Mouse (Mus musculus) neural tube, embryonic 12.5 days (tissue): Measurements from ENCODE around the gene Gpr87. TPM values are rescaled to one million over a fixed set of nuclear protein-coding genes. Genes with fewer than 3 reads are reported as not detected.

Experiments used
- ATAC-seq: fragments of 200-750 bp; cut with Nextera tagmentation; 2 replicates; pipeline ENCODE4 v1.8.0; 2017; ENCODE audit warnings: low read depth, mild to moderate bottlenecking, moderate TSS enrichment, moderate library complexity; ENCODE audit not compliant: low FRiP score
- H3K27ac ChIP-seq: fragments of 300-500 bp; sonication (generic); 2 replicates; pipeline ENCODE4 v1.5.1; 2016
- H3K27me3 ChIP-seq: fragments of 300-500 bp; sonication (generic); replicated peaks from 2 replicates; pipeline ENCODE4 v1.6.1; 2016; ENCODE audit warnings: mild to moderate bottlenecking
- H3K36me3 ChIP-seq: fragments of 300-500 bp; sonication (generic); 2 replicates; pipeline ENCODE4 v1.6.1; 2016; ENCODE audit warnings: mild to moderate bottlenecking
- H3K4me1 ChIP-seq: fragments of 300-500 bp; sonication (generic); 2 replicates; pipeline ENCODE4 v1.6.1; 2016
- H3K4me2 ChIP-seq: fragments of 300-500 bp; sonication (generic); replicated peaks from 2 replicates; pipeline ENCODE4 v1.6.1; 2016; ENCODE audit warnings: mild to moderate bottlenecking
- H3K4me3 ChIP-seq: fragments of 300-500 bp; sonication (generic); 2 replicates; pipeline ENCODE4 v1.5.1; 2016
- H3K9ac ChIP-seq: fragments of 300-500 bp; sonication (generic); 2 replicates; pipeline ENCODE4 v1.6.1; 2016; ENCODE audit warnings: mild to moderate bottlenecking
- H3K9me3 ChIP-seq: fragments of 300-500 bp; sonication (generic); 2 replicates; pipeline ENCODE4 v1.6.1; 2016; ENCODE audit warnings: mild to moderate bottlenecking
- WGBS: fragments of 180-500 bp; shearing (Covaris S2); methylation state at CpG from one replicate; pipeline ENCODE4 v1.1.7; 2016; 5-methylcytosine and 5-hydroxymethylcytosine counted together
- polyA plus RNA-seq: library from polyadenylated mRNA; unstranded; fragments of >200 nt; fragmentation: Nextera tagmentation; extraction: Ambion mirVana; gene quantifications from 2 replicates; pipeline ENCODE4 v1.2.1, GENCODE M21; 2016

Gpr87 gene
- 0.24 TPM in 1 of 2 replicates, not detected in the other for polyA plus RNA-seq

DNA sequence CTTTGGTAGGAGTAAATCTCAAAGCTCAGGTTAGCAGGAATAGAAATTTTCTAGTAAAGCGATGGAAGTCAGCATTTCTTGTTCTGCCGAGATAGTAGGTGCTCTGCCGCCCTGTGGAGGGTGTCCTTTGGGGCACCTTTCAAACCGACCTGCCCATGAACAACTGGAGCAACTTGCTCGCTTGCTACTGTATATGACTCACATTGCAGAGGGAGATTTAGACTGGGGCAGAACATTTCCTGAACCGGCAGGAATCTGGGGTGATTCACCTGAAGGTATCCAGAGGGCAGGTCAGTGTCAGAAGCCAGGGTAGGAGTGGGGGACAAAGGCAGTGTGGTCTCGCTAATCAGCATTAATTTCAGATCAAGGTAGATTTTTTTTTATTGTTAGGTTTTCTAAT is at the start of gene Gpr87:
TSS of gene Gpr87 (minus strand) at position 167 of the 400 bp plus-strand sequence.
- no peaks in the 10 kb centered on the region for H3K9me3 ChIP-seq
- WGBS, result 88% methylated on average over 7 of the region's 7 CpGs
- no peaks in the 10 kb centered on the region for H3K36me3 ChIP-seq
- no peak for ATAC-seq
- H3K9ac ChIP-seq, result no peak within 1 kb of the TSS
- H3K4me1 ChIP-seq, result no peaks in the 10 kb centered on the region
- no peak within 1 kb of the TSS for H3K27ac ChIP-seq
- H3K4me3 ChIP-seq, result no peak within 1 kb of the TSS
- no peak within 1 kb of the TSS for H3K4me2 ChIP-seq
- H3K27me3 ChIP-seq, result no peaks in the 10 kb centered on the region

DNA sequence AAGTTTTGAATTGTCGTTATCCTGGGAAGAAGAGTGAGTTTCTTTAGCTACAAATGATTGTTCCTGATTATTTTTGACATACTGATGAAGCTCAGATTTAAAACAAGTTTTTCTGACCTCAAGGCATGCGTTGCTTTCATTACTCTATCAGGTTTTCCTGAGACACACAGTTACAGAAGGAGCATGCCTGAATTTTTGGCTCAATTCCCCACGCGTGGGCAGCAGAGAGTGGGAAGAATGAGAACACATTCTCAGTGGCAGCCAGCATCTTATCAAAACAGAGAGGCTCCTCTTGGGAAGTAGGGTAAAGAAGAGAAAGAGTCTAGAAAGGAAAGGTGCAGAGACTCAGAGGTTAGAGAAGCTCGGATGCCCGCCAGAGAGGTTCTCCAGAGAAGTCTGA is 48.5 kb upstream of the Gpr87 start:
- 85% methylated on average over 6 of the region's 6 CpGs for WGBS
- ATAC-seq, result no peak
- Histone ChIP-seq H3K27me3 (no peaks in the 10 kb centered on the region), H3K36me3 (no peaks in the 10 kb centered on the region), H3K4me1 (no peaks in the 10 kb centered on the region), H3K4me3 (no peak overlapping the region), H3K9me3 (no peaks in the 10 kb centered on the region), H3K27ac (no peak overlapping the region), H3K9ac (no peak overlapping the region), H3K4me2 (no peak overlapping the region)

DNA sequence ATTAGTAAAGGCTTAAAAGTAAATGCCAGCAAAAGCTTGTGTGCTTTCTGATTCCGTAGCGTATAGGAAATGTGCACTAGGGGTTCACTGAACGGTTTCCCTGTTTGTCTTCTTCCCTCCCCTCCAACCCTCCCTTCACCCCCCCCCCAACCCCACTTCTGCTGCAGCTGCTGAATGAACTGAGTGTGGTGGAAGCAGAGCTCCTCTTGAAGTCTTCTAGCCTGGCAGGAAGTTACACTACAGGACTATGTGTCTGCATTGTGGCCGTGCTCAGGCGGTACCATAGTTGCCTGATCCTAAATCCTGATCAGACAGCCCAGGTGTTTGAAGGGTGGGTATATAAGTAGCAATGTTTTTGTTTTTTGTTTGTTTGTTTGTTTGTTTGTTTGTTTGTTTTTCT is 40.0 kb upstream of the Gpr87 start:
- 76% methylated on average over 5 of the region's 5 CpGs for WGBS
- Histone ChIP-seq H3K27ac (no peak overlapping the region), H3K4me3 (no peak overlapping the region), H3K9me3 (no peaks in the 10 kb centered on the region), H3K27me3 (no peaks in the 10 kb centered on the region), H3K9ac (no peak overlapping the region), H3K36me3 (no peaks in the 10 kb centered on the region), H3K4me2 (no peak overlapping the region), H3K4me1 (no peaks in the 10 kb centered on the region)
- no peak for ATAC-seq

DNA sequence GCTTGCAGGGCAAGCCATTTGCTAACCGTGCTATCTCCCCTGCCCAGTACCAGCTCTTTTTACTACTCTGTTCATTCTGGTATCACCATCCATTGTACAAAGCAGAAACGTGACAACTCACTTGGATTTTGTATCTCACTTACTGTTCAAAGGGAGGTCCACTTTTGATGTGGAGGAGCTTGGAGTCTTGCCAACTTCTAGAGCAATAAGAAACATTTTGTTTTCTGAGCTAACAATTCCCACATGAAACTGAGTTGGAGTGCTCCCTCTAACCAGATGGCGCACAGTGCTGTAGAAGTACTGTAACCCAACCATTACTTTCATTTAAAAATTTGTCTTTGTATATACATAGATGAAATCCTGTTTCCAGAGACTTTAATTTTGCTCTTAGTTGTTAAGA is 36.0 kb upstream of the Gpr87 start:
- no peak overlapping the region for H3K27ac ChIP-seq
- ATAC-seq, result no peak
- H3K4me3 ChIP-seq, result no peak overlapping the region
- 70% methylated on average over 3 of the region's 3 CpGs for WGBS
- H3K9me3 ChIP-seq, result no peaks in the 10 kb centered on the region
- no peaks in the 10 kb centered on the region for H3K36me3 ChIP-seq
- H3K9ac ChIP-seq, result no peak overlapping the region
- H3K4me2 ChIP-seq, result no peak overlapping the region
- peaks cover 3% of the 10 kb centered on the region for H3K4me1 ChIP-seq
- no peaks in the 10 kb centered on the region for H3K27me3 ChIP-seq

DNA sequence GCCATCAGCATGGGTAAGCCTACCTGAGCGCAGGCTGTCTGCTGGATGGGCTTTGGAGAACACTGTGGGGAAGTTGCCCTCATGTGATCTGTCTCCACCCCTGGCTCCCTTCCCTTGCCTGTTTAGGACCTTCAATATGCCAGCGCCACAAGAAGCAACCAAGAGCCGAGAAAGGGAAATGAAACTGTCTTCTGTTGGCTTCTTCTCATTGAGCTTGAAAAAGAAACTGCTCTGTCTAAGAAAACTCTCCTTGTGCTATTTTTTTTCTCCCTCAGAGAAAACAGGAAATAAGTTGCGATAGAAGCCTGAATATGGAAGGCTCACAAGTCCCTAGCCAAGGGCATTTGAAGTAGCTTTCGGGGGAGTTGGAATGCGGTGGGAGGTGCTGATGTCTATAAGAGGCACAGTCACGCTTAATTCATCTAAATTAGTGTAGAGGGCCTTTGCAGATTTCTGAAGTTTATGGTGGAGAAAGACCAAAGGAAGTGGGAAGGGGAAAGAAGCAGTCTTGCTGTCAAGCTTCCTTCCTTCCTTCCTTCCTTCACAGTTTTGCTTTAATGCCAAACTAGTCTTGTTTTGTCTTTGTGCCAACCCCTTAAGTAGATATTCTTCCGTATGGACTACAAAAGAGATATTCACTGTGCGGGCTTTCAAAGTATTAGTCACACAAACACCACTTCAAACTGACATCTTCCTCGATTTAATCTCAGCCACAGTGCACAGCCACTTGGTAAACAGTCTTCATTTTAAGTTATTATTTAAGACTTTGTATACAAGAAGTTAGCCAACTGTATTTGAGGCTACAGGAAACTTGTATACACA is 34.0 kb upstream of the Gpr87 start:
- Histone ChIP-seq H3K36me3 (no peaks in the 10 kb centered on the region), H3K9ac (no peak overlapping the region), H3K4me3 (no peak overlapping the region), H3K4me2 (no peak overlapping the region), H3K4me1 (peaks cover 3% of the 10 kb centered on the region), H3K27me3 (no peaks in the 10 kb centered on the region), H3K9me3 (no peaks in the 10 kb centered on the region), H3K27ac (no peak overlapping the region)
- ATAC-seq, result no peak
- WGBS, result 45% methylated on average over 10 of the region's 10 CpGs

DNA sequence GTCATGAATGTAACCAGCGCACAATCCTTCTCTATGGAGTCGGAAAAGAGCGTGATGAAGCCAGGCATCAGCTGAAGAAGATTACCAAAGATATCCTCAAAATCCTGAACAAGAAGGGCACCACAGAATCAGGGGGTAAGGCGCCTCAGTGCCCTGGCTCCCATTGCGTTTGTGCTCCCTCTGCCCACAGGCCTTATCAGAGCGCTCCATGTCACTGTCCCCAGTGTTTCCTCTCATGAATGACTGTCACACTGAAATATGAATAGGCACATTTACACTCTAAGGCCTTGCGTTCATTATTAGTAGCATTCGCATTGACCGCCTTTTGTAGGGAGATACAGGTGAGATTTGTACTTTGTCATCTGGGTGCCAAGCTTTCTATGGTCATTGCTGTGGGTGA is 32.8 kb upstream of the Gpr87 start:
- Histone ChIP-seq H3K27ac (no peak overlapping the region), H3K27me3 (no peaks in the 10 kb centered on the region), H3K9ac (no peak overlapping the region), H3K4me2 (no peak overlapping the region), H3K4me1 (peaks cover 3% of the 10 kb centered on the region), H3K9me3 (no peaks in the 10 kb centered on the region), H3K4me3 (no peak overlapping the region), H3K36me3 (no peaks in the 10 kb centered on the region)
- 97% methylated on average over 9 of the region's 9 CpGs for WGBS
- no peak for ATAC-seq

DNA sequence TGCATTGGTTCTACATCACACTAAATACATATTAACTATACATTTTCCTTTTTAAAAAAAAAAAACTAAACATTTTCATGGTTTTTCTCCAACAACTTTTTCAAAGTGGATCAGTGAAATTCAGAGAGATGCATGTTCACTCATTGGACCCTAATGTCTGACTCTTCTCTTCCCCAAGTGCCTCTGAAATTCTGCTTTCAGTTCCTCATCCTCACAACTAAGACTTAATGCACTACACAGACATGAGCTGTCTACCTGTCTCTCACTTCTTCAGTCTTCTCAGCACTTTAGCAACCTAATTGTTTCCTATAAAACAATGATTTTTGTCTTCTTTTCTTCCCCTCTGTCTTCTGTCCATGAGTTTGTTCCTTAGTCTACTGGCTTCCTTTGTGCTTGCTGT is 30.5 kb upstream of the Gpr87 start:
- Histone ChIP-seq H3K4me2 (no peak overlapping the region), H3K9me3 (no peaks in the 10 kb centered on the region), H3K4me3 (no peak overlapping the region), H3K9ac (no peak overlapping the region), H3K27ac (no peak overlapping the region), H3K4me1 (peaks cover 3% of the 10 kb centered on the region), H3K36me3 (no peaks in the 10 kb centered on the region), H3K27me3 (no peaks in the 10 kb centered on the region)
- ATAC-seq, result no peak

DNA sequence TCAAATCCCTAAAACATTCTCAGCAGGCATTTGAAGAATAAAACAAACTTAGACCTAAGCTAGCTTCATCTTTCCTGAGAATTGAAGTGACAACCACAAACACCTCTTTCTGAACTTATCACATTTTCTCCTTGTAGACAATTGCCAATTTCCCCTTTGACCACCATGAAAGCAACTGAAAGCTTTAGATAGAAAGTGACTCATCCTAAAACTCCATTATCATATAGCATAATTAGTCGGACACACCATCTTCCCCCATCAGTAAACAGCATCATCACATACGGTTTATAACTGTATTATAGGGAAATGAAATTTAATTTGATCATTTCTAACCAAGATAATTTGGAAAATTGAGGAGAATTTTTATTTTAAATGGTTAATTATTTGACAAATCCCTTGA is 27.4 kb upstream of the Gpr87 start:
- H3K27ac ChIP-seq, result no peak overlapping the region
- no peak overlapping the region for H3K9ac ChIP-seq
- H3K4me2 ChIP-seq, result no peak overlapping the region
- no peak for ATAC-seq
- no peaks in the 10 kb centered on the region for H3K36me3 ChIP-seq
- H3K9me3 ChIP-seq, result no peaks in the 10 kb centered on the region
- no peaks in the 10 kb centered on the region for H3K27me3 ChIP-seq
- H3K4me1 ChIP-seq, result no peaks in the 10 kb centered on the region
- no peak overlapping the region for H3K4me3 ChIP-seq
- 88% methylated on average over 2 of the region's 2 CpGs for WGBS

DNA sequence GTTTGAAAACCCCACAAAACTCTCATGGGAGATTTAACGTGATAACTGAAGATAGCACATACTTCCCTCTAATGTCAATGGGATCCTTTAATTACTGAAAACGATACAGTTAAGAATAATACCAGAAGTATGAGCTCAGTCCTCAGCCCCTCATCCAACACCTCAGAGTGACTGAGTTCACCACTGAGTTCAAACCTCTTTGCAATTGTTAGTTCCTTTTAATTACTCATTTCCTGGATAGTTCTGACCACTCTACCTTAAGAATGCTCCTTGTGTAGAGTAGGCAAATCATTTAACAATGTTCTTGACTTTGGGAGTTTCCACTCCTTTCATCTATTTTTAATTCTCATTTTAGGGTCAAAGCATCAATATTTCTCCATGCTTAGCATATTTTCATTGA is 24.4 kb upstream of the Gpr87 start:
- Histone ChIP-seq H3K36me3 (no peaks in the 10 kb centered on the region), H3K27ac (no peak overlapping the region), H3K4me1 (no peaks in the 10 kb centered on the region), H3K9me3 (no peaks in the 10 kb centered on the region), H3K4me3 (no peak overlapping the region), H3K27me3 (no peaks in the 10 kb centered on the region), H3K9ac (no peak overlapping the region), H3K4me2 (no peak overlapping the region)
- no peak for ATAC-seq
- 92% methylated on average over 2 of the region's 2 CpGs for WGBS

DNA sequence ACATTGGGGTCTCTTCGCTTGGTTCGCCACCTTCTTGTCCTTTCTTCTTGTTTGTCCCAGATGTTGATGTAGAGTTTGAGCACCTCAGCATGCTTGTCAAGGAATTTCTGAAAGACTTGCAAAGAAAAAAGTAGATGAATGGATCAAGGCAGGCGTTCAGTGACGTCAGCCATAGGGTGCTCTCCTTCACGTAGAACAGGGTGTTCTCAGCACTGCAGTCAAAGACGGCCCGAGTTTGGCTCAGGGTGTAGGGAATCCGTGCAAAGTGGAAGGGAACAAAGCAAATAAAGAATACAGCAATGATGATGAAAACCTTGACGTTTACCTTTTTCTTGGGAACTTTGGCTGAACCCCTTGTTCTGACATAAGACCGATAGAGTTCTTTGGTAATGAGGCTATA is 22.3 kb upstream of the Gpr87 start:
- no peaks in the 10 kb centered on the region for H3K27me3 ChIP-seq
- 94% methylated on average over 10 of the region's 10 CpGs for WGBS
- H3K9me3 ChIP-seq, result no peaks in the 10 kb centered on the region
- no peak overlapping the region for H3K27ac ChIP-seq
- H3K4me2 ChIP-seq, result no peak overlapping the region
- no peaks in the 10 kb centered on the region for H3K36me3 ChIP-seq
- no peak overlapping the region for H3K4me3 ChIP-seq
- ATAC-seq, result no peak
- no peaks in the 10 kb centered on the region for H3K4me1 ChIP-seq
- no peak overlapping the region for H3K9ac ChIP-seq

DNA sequence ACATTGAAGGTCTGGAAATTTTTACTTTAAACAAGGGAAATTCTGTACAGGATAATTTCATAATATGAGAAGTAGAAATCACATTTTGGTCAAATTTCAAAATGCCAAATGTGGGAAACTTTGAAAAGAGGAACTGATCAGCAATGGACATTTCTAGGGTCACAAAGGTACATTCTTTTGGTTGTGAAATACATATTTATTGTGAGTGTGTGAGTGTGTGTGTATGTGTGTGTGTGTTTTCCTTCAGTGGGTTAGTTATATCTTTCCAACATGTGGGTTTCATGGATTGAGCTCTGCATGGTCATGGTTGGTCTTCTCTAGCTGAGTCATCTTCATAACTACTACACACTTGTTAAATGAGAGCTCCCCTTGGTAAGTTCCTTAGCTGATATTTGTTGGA is 17.5 kb upstream of the Gpr87 start:
- Histone ChIP-seq H3K27me3 (no peaks in the 10 kb centered on the region), H3K36me3 (no peaks in the 10 kb centered on the region), H3K4me2 (no peak overlapping the region), H3K4me1 (no peaks in the 10 kb centered on the region), H3K27ac (no peak overlapping the region), H3K4me3 (no peak overlapping the region), H3K9ac (no peak overlapping the region), H3K9me3 (no peaks in the 10 kb centered on the region)
- ATAC-seq, result no peak

DNA sequence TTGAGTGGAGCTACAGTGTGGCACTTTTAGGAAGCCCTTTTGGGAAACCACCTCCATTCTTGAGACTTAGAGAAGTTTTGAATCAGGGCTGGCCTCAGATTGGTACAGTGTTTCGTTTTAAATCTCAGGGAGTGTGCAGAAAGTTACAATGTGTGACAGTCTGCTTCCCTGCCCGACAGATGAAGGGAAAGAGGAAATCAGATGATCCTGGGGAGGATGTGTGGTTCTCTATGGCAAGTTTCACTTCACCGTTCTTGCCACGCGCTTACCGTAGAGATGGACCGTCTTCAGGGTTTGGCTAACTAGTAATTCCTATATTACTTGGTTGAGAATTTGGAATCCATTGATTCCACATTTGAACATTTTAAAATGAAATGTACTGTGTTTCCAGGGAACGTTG is 16.9 kb upstream of the Gpr87 start:
- no peaks in the 10 kb centered on the region for H3K36me3 ChIP-seq
- H3K9me3 ChIP-seq, result no peaks in the 10 kb centered on the region
- H3K4me1 ChIP-seq, result no peaks in the 10 kb centered on the region
- no peak for ATAC-seq
- 91% methylated on average over 8 of the region's 8 CpGs for WGBS
- no peaks in the 10 kb centered on the region for H3K27me3 ChIP-seq
- H3K9ac ChIP-seq, result no peak overlapping the region
- H3K27ac ChIP-seq, result no peak overlapping the region
- H3K4me3 ChIP-seq, result no peak overlapping the region
- no peak overlapping the region for H3K4me2 ChIP-seq

DNA sequence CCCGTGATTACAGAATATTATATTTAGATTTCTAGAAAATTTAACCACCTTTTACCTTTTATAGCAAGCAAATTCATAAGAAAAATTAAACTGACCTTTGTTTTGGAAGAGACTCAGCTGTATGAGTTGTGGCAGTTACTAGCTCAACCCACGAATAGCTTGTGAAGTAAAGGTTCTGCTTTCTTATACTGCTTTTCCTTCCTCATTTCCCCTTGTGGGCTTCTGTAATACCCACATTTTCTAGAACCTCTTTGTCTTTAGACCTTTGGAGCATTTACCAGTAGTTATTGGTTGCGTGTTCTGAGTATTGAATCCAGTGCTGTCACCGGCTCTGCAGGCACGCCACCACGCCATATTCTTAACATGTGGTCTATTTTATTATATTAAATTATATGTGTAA is 15.8 kb upstream of the Gpr87 start, which contains the start of gene P2ry13:
TSS of gene P2ry13 (minus strand) at position 156 of the 400 bp plus-strand sequence.
- H3K4me2 ChIP-seq, result no peak within 1 kb of the TSS
- no peak within 1 kb of the TSS for H3K9ac ChIP-seq
- H3K4me1 ChIP-seq, result no peaks in the 10 kb centered on the region
- H3K36me3 ChIP-seq, result no peaks in the 10 kb centered on the region
- 94% methylated on average over 6 of the region's 6 CpGs for WGBS
- H3K27me3 ChIP-seq, result no peaks in the 10 kb centered on the region
- H3K9me3 ChIP-seq, result no peaks in the 10 kb centered on the region
- no peak within 1 kb of the TSS for H3K27ac ChIP-seq
- H3K4me3 ChIP-seq, result no peak within 1 kb of the TSS
- no peak for ATAC-seq
